Mouse (Mus musculus): ENCODE data around the gene Ankrd24. TPM values are rescaled to one million over a fixed set of nuclear protein-coding genes. Genes with fewer than 3 reads are reported as not detected.
"Not testable (repeated sequence)": the region's sequence is repeated elsewhere in the genome, so short reads cannot be mapped to it uniquely, and the experiment has no call there.

The Ankrd24 gene
- total RNA-seq, 2 experiments from 2014 or later, result 35.9 to 36.7 TPM

DNA sequence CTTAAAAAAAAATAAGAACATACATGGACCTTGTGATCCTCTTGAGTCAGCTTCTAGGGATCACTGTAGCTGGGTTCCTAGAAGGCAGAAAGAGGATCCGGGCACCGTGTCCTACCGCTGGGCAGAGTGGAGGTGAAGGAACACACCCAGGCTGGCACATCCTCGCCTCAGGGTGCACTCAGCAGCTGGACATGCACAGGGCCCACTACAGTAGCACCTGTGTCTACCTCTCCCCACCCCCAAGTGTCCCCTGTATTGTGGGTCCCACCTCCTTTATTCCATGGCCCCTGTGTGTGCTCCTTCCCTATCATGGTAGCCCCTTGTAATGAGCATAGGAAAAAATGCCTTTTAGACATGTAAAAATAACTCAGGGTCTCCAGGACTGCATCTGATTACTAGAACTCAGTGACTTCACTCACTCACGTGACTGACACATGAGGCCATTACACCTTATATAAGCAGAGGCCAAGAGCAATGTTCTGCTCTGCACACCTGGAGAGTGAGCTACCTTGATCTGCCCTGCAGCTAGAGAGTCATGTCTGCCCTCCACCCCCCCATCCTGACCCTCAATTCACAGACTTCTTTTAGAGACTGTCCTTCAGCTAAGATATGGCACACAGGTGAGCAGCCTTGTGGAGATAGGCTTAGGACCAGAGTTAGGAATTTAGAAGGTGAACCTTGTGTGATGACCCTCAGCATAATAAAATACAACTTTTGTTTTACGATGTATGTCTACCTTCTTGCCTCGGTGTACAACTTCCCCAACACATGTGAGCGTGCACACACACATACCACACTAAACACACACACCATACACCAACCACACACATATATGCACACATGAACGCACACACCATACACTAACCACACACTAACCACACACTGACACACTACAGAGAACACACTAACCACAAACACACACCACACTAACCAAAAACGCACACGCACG, 24.0 kb upstream of the Ankrd24 start:
- intact Hi-C loops (cut with DNase I), result loop anchor here (2.0 to 10.0 kb wide), 3 partner anchors 42 to 571 kb away; no protein-coding TSS in a partner anchor
- no peak for DNase-seq (ENCODE audit: low spot score in 2 of 2)

DNA sequence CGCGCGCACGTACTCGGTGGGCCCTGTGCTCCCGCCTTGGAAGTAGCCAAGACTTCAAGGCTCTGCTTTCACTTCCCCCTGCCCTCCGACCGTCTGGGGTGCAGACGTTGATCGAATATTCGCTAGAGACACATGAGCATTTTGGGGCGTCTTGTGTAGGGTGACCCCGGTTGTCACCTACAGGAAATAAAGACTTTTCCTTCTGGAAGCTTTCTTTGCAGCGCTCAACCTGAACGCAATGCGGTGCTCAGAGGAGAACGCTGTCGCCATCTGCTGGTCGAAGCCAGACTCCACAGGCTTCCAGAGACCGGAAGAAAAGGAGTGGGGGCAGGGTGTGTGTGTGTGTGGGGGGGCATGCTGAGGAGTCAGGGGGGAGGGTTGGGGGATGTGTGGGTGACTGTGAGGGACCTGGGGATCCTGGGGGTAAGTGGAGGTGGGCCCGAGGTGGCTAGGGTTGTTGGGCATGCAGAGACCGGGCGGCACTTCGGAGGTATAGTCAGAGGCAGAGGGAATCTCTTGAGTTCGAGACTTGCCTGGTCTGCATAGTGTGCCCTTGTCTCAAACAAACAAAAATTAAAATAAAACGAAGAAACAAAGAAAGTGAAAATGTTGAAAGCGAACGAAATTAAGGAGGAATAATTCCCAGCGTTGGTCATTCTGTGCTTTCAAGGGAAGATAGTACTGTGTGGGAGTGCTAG, 23.2 kb upstream of the Ankrd24 start:
- peak; percentile 85 to 91 for DNase-seq (ENCODE audit: low spot score in 2 of 2)
- intact Hi-C loops (cut with DNase I), result loop anchor here (2.0 to 10.0 kb wide), 3 partner anchors 43 to 570 kb away; no protein-coding TSS in a partner anchor

DNA sequence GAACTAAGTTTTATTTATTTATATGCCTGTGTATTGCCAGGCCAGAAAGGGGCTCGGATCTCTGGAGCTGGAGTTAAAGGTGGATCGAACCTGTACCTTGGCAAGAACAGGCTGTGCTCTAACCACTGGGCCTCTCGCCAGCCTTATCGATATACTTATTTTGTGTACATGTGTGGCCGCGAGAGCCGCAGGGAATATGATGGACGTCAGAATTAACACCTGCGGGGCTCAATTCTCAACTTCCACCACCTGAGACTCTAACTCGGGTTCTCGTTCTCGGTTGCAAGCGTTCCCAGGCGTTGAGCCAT, 22.7 kb upstream of the Ankrd24 start:
- DNase-seq (ENCODE audit: low spot score in 2 of 2), result no peak
- intact Hi-C loops (cut with DNase I), result loop anchor here (2.0 to 10.0 kb wide), 2 partner anchors 103 to 569 kb away; no protein-coding TSS in a partner anchor

DNA sequence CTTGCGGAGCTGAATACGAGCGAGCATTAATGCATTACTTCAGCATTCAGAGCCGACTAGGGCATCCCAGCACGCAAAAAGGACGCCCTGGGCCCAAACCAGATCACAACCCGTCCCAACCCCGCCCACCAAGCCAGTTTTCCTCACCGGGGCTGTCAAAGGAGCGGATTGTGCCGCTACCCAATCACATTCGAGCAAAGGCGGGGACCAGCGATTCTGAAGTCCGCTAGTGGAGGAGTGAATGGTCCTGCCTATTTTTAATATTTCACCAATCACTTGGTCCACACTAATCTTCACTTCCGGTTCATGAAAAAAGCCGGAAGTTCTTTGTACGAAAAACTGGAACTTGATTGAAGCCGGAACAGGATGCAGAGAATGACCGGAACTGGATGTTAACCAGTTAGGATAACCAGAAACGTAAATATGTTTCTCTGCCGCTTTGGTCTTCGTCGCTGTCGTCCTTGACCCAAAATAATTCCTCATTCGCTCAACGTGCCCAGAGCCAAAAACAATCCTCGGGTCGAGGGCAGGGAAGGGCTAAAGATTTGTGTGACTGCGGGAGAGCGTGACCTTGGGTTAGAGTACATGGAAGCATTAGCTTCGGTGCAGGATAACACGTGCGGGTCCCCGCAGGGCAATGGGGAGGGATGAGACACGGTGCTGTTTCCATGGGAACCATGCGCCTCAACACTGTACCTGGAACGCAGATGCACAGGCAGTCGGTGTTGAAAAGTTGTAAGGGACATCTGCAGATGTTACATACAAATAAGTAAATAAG, 22.2 kb upstream of the Ankrd24 start, which contains the start of gene BC025920:
Gene BC025920 (plus strand): TSS at position 297 of the 778 bp plus-strand sequence.
- peak; percentile 93 to 99 for DNase-seq (ENCODE audit: low spot score in 2 of 2)
- intact Hi-C loops (cut with DNase I), result loop anchor here (1.0 to 10.0 kb wide), 3 partner anchors 35 to 569 kb away; no protein-coding TSS in a partner anchor

DNA sequence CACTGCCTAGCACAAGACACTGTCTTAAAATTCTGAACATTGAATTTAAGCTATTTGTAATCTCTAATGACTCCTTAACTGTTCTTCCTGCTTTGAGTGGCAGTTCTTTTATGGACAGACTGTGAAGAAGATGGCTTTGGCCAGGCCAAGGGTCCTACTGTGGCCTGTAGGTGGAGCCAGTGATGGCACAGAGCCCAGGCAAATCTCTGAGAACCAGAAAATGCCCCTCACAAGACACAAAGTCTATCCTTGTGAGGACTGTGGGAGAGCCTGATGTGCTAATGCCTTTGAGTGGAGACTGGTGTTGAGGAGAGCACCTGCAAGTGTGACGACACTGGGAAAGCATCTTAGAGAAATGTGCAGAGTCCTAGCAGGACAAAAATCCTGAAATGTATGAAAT, 20.0 kb upstream of the Ankrd24 start:
- DNase-seq (ENCODE audit: low spot score in 2 of 2), result no peak
- intact Hi-C loops (cut with DNase I), result loop anchor here (10.0 kb wide), 1 partner anchor 566 kb away; no protein-coding TSS in a partner anchor

DNA sequence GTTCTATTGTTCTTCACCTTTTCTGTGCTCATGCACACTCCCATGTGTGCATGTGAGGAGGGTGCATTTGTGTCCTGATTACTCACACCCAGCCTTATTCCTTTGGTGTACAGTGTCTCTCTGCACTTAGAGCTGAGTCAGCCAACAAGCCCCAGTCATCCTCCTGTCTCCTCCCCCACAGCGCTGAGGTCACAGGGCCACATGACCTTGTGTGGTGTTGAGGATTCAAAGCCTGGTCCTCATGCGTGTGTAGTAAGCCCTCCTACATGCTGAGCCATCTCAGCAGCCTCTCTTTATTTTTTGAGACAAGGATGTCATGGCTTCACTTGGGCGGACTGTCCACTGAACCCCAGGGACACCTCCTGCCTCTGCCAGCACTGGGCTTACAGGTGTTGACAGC, 15.6 kb upstream of the Ankrd24 start:
- intact Hi-C loops (cut with DNase I), result no loop called here
- no peak for DNase-seq (ENCODE audit: low spot score in 2 of 2)

DNA sequence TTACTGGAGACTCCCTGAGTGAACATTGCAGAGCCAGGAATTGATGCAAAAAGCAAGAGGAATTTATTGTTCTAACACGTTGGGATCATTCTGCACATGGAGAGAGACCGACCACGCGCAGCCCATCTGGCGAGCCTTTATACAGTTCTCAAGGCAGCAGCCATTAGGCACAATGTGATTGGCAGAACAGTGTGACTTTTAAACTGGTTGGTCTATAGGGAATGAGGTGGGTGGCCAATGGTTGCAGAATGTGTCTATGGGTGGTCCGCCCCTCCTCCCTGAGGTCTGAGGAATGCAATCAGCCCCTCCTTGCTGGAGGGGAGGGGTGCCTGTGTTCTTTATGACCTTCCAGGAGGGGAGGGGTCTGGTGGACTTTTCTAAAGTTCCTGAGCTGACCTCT, 12.9 kb upstream of the Ankrd24 start:
- no peak for DNase-seq (ENCODE audit: low spot score in 2 of 2)
- intact Hi-C loops (cut with DNase I), result no loop called here

DNA sequence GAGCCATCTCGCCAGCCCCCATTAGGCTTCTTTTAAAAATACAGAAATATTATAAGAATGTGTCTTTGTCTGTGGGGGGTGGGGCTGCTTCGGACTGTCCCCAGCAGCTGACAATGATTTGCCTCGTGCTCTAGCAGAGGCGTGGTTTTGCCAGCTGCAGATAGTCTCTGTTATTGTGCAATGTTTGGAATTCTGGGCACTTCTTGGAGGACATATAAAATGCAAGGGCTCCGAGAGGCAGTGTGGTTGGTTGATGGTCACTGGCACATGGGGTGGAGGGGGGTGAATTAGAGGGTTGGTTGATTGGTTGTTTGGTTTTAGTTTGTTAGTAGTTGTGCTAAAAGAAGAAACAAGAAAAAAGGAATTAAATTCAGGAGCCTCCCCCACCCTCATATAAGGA, 8.4 kb upstream of the Ankrd24 start:
- DNase-seq (ENCODE audit: low spot score in 2 of 2), result no peak
- intact Hi-C loops (cut with DNase I), result no loop called here

DNA sequence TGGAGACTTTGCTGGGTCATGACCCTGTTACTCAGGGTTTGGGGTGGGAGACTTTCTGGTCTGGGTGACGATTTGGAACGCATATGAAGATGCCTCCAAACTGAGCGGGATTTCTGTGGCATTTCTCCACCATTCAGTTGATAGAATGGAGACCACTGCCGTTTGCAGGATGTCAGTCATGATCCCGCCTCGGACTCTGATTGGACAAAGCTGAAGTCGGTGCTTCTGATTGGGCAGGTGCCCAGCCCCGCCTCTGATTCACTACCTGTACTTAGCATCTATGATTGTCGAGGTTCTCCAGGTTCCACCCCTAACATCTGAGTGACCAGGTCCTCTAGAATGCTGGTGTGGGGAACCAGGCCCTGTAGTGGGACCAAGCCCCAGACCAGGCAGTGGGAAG, 7.6 kb upstream of the Ankrd24 start:
- no peak for DNase-seq (ENCODE audit: low spot score in 2 of 2)
- intact Hi-C loops (cut with DNase I), result no loop called here

DNA sequence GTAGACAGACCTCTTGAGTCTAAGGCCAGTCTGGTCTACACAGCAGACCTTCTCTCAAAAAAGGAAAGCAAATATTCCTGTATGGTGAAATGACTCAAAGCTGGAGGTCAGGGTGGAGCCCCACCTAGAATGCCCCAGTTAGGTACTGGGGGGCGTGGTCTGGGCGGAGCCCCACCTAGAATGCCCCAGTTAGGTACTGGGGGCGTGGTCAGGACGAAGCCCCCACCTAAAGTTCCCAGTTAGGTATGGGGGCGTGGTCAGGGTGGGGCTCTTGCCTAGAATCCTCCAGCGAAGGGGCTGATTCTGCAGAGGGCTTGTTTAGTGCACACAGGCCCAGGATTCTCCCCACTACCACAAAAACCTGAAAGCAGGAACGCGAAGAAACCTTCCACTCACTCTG, 4.9 kb upstream of the Ankrd24 start:
- intact Hi-C loops (cut with DNase I), result no loop called here
- DNase-seq (ENCODE audit: low spot score in 2 of 2), result no peak

DNA sequence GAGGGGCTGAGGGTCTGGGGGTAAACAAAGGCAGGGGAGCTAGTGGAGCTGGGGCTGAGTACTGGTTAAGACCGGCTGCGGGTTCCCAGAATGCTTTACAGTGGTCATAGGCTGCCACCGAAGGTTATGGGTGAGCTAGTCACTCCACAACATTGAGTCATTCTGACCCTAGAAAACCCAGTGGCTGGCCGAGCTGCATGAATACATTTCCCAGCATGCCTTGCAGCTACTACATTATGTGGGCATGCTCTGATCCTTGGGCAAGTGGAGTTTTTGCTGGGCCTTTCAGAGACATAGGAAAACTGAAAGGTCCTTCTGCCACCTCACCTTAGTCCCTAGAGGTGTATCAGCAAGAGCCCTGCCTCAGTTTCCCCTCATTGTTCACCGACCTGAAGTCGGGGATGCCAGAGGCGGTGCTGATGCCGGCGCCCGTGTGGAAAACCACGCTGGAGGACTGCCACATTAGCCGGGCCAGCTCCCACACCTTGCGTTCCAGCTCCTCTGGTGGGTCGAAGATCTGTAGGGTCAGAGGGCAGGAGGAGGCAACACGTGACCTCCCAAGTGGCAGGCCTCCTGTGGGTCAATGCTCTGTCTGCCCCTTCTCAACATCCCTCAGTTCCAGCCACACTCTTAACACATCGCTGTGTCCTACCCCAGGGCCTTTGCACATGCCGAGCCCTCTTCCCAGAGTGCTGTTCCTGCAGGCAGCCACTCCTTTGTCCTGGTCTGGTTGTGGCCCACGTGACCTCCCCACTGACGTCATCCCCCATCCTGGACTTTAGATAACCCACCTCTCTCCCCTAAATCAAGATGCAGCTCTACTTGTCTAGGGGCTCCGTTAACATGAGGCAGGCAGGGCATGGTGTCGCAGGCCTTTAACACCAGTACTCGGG, 2.0 kb upstream of the Ankrd24 start:
- DNase-seq (ENCODE audit: low spot score in 2 of 2), result no peak
- intact Hi-C loops (cut with DNase I), result no loop called here

DNA sequence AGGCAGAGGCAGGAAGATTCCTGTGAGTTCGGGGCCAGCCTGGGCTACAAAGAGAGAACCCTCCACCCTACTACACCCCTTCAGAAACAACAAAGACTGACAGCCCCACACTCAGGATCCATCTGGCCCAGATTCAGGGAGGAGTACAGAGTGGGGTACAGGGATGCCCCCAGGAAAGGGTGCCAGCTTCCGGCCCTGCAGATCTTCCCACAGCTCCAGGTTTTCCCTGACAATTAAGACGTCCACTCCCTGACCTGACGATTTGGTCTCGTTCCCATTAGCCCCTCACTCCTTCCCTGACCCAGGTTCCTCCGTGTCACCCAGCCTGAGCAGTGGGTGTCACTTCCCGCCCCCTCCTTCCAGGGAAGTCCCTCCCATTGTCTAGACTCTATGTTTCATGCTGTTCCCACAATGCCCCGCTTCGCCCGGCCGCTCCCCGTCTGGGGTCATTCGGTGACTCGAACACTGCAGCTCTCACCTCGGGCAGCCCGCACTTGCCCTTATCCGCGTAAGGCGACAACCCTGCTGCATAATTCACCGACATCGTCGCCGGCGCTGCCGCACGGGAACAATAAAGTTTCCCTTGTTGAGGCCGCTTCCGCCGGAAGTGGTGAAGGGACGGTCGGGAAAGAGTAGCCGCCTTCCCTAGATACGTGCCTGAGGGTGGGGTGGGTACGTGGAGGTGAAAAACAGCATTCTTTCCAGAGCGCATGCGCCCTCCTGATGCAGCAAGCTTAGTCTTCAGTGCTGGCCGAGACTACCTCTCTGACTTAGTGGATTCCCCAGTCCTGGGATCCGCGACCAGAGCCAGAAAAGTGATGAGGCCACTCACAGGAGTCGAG, 1.1 kb upstream of the Ankrd24 start, which contains the start of gene Sirt6:
Gene Sirt6 (minus strand): TSS at position 804 of the 842 bp plus-strand sequence.
- peak; percentile 93 to 97 for DNase-seq (ENCODE audit: low spot score in 2 of 2)
- intact Hi-C loops (cut with DNase I), result no loop called here

DNA sequence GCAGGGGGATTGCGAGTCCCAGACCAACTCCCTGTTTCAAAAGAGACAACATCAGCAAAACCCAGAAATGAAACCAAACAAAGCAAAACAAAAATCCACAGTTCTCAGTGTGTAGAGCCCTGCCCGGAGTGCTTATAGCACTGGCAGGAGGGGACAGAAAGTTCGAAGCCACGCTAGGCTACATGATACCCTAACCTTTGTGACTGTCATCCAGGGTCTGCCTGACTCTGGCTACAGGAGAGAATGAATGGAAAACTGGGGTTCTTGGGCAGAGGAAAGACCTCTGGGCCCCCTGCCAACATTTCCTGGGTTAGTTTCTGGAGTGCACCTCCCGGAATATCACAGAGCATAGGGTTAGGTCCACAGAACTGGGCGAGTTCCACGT, 512 bp upstream of the Ankrd24 start:
- intact Hi-C loops (cut with DNase I), result no loop called here

DNA sequence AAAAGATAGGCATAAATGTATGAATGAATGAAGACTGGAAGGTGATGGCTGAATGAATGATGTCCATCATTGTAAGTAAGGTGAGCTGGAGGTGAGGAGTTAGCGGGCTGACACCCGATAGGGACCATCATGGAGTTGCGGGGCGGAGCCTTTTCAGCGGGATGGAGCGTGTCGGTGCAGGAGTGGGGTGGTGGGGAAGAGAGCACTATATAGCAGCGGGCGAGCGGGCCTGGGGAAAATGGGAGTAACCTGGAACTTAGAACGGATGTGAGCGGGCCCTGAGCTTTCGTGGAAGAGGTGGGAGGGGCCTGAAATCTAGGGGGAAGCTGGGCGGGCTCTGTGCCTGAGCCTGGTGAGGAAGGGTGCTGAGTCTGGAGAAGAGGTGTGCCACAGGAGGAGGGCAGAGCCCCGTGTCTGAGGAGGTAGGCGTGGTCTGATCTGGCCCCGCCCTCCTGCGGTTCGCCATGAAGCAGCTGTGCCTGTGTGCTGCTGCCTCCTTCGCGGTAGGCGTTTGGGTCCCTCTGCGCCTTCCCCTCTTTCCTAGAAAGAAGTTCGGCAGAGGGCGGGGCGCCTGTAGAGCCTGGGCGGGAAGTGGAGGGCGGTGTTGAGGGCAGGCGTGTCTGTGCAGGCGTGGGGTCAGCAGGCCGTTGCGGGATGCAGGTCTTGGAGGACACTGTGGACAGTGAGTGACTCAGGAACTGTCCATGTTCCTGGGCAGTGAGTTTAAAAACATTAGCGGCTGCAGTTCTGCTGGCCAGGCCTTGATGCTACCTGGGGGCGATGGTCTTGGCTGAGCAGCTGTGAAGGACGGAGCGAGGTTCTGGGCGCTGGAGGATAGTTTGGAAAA, 5.1 kb downstream of the Ankrd24 start:
- DNase-seq (ENCODE audit: low spot score in 2 of 2), result peak; percentile 84 to 91
- intact Hi-C loops (cut with DNase I), result no loop called here

More for the DNA sequence above, 512 bp upstream of the Ankrd24 start:
- DNase-seq (ENCODE audit: low spot score in 2 of 2), result no peak

DNA sequence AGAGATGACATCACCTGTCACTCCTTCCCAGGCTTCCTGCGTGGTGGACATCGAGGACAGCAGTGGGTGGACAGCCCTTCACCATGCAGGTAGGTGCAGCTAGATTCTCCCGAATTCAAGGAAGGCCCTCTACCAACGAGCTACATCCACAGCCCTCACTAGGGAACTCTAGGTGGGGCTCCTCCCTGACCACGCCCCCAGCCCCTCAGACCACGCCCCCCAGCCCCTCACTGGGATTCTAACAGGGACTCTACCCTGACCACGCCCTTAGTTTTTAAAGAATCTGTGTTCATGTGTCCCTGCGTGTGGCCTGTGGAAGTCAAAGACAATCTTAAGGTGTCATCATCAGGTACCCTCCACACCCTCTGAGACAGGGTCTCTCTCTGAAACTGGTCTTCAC, 8.0 kb downstream of the Ankrd24 start:
- no peak for DNase-seq (ENCODE audit: low spot score in 2 of 2)
- intact Hi-C loops (cut with DNase I), result no loop called here

DNA sequence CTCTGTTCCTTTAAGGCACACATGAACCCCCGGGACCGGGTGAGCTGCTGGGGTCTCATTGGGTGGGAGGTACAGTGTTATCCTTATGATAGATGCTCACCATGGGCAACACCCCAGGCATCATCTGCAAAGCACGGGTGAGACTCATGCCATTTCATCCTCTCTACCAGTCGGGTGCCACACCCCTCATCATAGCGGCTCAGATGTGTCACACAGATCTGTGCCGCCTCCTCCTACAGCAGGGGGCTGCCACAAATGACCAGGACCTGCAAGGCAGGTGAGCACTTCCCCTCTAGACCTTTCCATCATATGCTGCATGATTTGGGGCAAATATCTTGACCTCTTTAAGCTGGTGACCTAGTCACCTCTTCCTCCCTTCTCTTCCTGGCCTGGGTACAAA, 9.8 kb downstream of the Ankrd24 start:
- intact Hi-C loops (cut with DNase I), result no loop called here
- no peak for DNase-seq (ENCODE audit: low spot score in 2 of 2)

DNA sequence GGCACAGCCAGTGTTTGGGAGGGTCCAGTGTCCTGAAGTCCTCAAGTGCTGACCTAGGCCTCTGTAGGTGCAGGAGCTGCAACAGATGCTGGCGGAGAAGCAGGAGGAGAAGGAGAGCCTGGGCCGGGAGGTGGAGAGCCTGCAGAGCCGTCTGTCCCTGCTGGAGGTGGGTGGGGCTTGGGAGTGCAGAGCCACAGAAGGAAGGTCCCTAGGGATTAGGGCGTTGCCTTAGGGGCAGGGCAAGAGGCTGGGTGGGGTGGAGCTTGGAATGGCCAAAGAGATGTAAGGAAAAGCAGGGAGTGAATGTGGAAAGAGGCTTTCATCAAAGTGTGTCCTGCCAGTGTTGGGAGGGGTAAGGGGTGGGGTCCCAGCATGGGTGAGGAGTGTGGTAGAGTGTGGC, 12.5 kb downstream of the Ankrd24 start:
- intact Hi-C loops (cut with DNase I); DNase-seq (ENCODE audit: low spot score in 2 of 2): not testable (repeated sequence)

All from left cerebral cortex, postnatal 25 days (tissue).